Comparison of ENCODE assay signal across 8 mouse cellular contexts in genomic region chr5:151650700-151651410, GRCm38 (mm10). TPM values are rescaled to one million over a fixed set of nuclear protein-coding genes. Genes with fewer than 3 reads are reported as not detected.
A peak's percentile ranks its signal among the peaks of the same experiment; 100 is the strongest.
DNase-seq lines count a peak whose midpoint lies in the region; ATAC-seq lines count a peak whose summit lies in the region.

Rfc3 (minus strand) TSS chr5:151651242.

- peak within 1 kb of the TSS; percentile 62 for H3K4me2 ChIP-seq in intestine, embryonic 14.5 days (ENCODE audit: low read length)

- H3K9ac ChIP-seq in intestine, embryonic 14.5 days (ENCODE audit: low read length): peak within 1 kb of the TSS; percentile 81

- H3K27me3 ChIP-seq in intestine, embryonic 14.5 days (replicated peaks; ENCODE audit: control insufficient read depth, insufficient read depth, low read length): no peaks in the 10 kb centered on the region

- WGBS in intestine, embryonic 14.5 days: under 1% methylated on average over 40 of the region's 42 CpGs

- H3K36me3 ChIP-seq in intestine, embryonic 14.5 days (ENCODE audit: control insufficient read depth, insufficient read depth, low read length): peaks cover 39% of the 10 kb centered on the region

- DNase-seq in adrenal gland, adult 18-20 months (ENCODE audit: low spot score in 2 of 2): peak; percentile 94 to 95
- DNase-seq in embryo, embryonic 11 days: peak; percentile 97
- DNase-seq in gastrocnemius, postnatal 25 days: peak; percentile 90
- DNase-seq in intestine, embryonic 14.5 days (ENCODE audit: low spot score): peak; percentile 99
- peak; percentile 95 to 96 for DNase-seq in left cerebral cortex, postnatal 14 days (ENCODE audit: low spot score in 2 of 2)
- peak; percentile 97 for DNase-seq in mesoderm, embryonic 11.5 days (ENCODE audit: low read depth, low spot score)
- DNase-seq in right cerebral cortex, postnatal 36 days (ENCODE audit: low spot score in 2 of 2): peak; percentile 91 to 92
- DNase-seq in yolk sac, embryonic 10.5 days (ENCODE audit: low spot score): peak; percentile 94

- H3K4me3 ChIP-seq in intestine, embryonic 14.5 days (ENCODE audit: low read depth, low read length): peak within 1 kb of the TSS; percentile 71

- intact Hi-C loops in left cerebral cortex, postnatal 14 days (cut with DNase I): loop anchor here (5.0 kb wide), 1 partner anchor 284 kb away; no protein-coding TSS in a partner anchor

- H3K27ac ChIP-seq in intestine, embryonic 14.5 days (ENCODE audit: low read depth): peak within 1 kb of the TSS; percentile 76

- H3K4me1 ChIP-seq in intestine, embryonic 14.5 days (replicated peaks; ENCODE audit: control insufficient read depth, insufficient read depth, low read length): peaks cover 11% of the 10 kb centered on the region; the same call in 1 of the 2 replicates

- ATAC-seq in intestine, embryonic 14.5 days (replicated peaks; ENCODE audit: low FRiP score, low TSS enrichment, low read depth): peak; percentile 99

- H3K9me3 ChIP-seq in intestine, embryonic 14.5 days (ENCODE audit: control insufficient read depth, low read length): no peaks in the 10 kb centered on the region

RNA-seq across cellular contexts. Expression of gene Rfc3, which starts in this region (rescaled TPM):
- total RNA-seq in adrenal gland, adult 18-20 months (2021): 10 to 100 TPM in 1 of 2 experiments, 1 to 10 TPM in 1; 9.9 to 11.7 TPM
- total RNA-seq in gastrocnemius, postnatal 25 days (2021): 1 to 10 TPM; 2.2 to 3.2 TPM
- 95.3 and 108 TPM in 2 replicates for polyA plus RNA-seq in intestine, embryonic 14.5 days (2014; fragmentation: Nextera tagmentation; extraction: Ambion mirVana)
- 1 to 10 TPM; 5.3 to 6.6 TPM for total RNA-seq in left cerebral cortex, postnatal 14 days (2021)

Comparison
In these comparisons a context has a peak if more than half of its experiments do, and no peak if none do; other contexts are left out.
1. Peak in every context shown above with its lines: DNase-seq, ATAC-seq, H3K4me3 ChIP-seq and H3K27ac ChIP-seq.